Mouse (Mus musculus) cerebellum, adult 11-12 months (tissue): ENCODE results near the gene Slc26a9.

Experiments
- DNase-seq: peaks from one replicate; pipeline ENCODE4 v3.0.0; 2022

Gene Slc26a9

DNA sequence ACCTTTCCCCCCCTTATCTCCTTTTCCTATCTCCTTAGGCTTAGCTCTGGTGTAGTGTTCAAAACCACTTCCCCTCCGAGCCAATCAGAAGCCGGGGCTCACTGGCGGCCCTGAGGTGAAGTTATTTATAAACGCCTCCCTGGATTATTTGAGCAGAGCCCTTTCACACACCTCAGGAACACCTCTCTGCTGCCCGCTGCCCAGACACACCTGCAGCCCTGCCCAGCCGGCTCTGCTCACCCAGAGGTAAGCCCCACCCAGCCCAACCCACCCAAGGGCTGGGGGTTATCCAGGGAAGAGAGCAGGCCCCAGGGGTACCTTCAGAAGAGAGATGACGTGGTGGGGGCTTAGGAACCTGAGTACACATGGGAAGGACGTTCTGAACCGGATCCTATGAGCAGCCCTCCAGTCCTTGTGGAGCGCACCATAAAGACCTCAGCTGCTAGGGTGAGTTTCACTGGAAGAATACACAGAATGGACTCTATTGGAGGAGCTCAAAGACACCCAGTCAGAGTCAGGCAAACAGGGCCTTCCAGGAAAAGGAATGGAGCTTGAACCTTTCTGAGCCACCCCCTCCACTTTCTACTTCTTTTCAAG is at the start of gene Slc26a9:
Slc26a9 (plus strand) TSS at position 155 of the 597 bp plus-strand sequence.
- DNase-seq = no peak

DNA sequence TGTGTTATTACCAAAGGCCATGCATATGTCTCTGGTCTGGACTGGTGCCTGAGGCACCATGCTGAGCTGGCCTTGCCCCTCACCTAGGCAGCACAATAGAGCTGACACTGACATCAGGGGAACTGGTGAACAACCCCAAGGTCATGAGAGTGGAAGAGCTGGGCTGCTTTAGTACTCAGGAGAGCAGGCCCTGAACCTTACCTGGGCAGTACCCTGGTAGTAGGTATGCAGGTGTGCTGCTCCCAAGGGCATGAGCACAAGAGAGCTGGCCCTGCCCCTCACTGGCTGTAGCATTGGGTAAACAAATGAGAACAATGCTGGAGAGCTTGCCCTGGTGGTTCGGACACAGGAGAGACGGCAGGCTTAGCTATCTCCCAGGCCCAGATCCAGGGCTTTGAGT is 48.5 kb upstream of the Slc26a9 start:
- no peak for DNase-seq

DNA sequence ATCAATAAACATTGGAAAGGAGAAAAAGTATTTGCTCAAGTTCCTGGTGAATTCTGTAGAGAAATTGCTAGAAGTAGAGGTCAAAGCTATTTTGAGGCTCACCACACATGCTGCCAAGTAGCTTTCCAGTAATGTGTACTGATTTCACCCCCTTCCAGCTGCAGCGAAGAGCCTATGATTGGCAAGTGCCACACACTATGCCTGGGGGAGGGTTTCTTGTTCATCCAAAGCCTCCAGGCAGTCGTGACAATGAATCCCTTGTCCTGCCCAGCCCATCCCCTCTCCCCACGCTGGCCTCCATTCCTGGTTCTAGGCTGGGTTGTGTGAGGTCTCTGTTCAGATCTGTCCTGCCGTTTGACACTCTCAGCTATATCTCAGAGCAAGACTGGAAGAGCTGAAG is 47.5 kb upstream of the Slc26a9 start:
- DNase-seq = no peak

DNA sequence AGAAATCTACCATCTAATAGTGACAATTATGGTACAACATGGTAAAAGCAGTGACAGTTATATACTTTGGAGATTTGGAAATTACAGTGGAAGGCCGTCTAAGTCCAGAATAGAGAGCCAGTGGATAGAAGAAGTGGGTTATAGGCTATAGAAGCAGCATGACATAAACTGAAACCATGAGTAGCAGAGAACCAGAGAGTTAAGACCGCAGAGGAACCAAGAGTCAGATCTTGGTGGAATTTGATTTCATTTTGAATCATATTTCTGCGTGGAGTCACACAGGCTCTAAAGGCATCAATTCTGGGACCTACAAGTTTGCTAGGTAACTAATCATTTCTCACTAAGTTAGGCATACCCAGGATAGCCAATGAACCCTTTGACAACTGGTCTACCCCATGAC is 45.1 kb upstream of the Slc26a9 start:
- DNase-seq = no peak

DNA sequence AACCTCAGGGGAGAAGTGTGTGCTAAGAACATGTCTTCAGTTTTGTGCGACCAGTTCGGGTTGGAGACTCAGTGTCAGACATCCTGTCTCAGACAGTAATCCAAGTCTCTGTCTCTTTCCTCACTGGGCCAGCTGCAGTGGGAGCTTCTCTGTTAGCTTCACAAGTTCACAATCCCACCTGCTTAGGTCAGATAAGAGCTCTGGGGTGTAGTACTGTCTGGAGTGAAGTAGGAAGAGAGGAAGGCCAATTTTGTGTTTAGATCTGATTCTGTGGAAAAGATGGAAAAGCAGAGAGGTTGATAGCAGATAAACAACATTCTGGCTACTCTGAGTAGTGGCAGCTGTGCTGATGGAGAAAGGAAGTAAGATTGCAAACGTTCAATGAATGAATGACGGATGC is 44.2 kb upstream of the Slc26a9 start:
- DNase-seq = no peak

DNA sequence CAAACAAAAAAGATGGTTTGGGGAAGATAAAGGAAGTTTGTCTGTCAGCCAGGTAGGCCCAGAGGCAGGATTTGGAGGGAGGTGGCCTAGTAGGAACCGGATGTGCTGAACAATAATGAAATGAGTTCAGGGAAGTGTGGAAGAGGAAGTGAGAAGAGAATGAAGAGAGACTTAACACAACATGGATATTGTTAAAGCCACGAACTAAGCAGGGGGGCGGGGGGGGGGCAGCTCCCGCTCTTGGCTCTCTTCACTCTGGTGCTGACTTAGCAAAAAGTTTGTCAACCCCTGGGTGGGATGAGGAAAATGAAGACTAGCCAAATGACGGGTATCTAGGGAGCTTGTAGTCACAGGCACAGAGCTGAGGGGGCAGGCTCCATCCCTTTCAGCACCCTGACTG is 43.4 kb upstream of the Slc26a9 start:
- no peak for DNase-seq

DNA sequence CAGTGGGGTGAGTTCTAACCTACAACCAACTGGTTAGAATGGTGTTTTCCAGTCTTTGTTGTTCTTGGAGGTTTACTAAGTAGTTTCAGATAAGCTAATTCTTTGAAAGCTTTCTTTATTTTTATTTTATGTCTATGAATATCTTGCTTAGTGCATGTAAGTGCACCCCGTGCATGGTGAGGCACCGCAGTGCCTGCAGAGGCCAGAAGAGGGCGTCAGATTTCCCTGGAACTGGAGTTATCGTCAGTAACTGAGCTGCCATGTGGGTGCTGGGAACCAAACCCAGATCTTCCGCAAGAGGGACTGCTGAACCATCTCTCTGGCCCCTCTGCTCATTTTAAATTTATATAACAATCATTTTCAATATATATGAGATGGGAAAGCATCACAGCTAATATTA is 42.4 kb upstream of the Slc26a9 start:
- no peak for DNase-seq

DNA sequence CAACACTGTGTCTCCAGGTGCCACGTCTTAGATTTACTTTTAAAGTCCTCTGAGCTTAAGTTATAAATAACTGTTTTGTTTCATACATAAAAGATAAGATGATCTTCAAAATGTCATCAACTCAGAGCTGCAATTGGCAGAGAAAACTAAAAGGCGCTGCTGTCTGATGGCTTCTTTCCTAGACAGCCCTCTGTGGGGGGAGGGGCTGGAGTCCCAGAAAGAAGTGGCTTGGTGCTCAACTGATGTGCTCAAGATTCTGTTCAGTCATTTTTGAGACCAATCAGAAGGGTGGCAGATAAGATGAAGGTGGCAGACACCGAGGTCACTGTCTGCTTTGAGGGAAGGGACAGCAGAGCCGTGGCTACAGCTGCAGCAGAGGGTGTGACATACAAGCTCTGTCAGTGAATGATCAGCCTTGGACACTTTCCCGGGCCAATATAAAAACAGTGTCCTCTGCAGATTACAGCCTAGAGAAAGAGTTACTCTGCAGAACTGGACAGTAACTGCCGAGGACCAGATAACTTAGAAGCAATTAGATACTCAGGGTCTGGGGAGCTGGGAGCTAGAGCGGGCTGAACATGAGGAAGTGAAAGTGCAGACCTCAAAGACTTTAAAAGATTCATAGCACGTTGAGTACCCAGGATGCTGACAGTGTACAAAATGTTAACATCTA is 41.6 kb upstream of the Slc26a9 start:
- DNase-seq = no peak

DNA sequence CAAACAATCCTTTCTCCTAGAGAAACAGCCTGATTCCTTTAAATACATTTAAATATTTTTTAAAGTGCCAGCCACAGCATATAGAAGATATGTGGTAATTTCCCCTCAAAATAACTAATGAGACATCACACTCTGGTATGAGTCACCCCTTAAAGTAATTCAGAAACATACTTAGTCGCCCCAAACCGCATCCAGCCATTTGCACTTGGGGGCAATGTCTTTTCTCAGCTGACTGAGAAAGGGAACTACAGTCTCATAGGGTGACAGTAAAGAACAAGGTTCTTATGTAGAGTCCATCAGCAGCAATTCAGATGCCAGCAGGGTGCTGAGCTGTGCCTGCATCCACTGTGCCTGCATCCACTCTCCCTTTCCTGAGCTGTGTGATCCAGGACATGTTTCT is 40.3 kb upstream of the Slc26a9 start:
- DNase-seq = no peak

DNA sequence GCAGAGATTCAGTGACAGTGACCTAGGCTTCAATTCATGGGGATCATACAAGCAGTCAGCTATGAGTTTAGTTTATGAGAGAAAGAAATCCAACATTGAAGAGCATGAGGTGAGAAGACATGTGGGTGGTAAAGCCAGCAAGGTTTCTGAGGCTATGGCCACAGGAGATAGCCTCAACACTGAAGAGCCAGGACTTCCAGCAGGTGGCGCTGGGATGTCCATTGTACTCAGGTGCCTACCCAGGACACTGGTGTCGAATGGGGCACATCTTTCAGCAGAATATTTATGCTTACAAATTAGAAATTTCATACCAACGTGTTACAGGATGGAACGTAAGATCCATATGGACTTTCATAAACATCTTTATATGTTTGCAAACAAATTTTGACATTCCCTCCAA is 35.5 kb upstream of the Slc26a9 start:
- DNase-seq = peak; percentile 36

DNA sequence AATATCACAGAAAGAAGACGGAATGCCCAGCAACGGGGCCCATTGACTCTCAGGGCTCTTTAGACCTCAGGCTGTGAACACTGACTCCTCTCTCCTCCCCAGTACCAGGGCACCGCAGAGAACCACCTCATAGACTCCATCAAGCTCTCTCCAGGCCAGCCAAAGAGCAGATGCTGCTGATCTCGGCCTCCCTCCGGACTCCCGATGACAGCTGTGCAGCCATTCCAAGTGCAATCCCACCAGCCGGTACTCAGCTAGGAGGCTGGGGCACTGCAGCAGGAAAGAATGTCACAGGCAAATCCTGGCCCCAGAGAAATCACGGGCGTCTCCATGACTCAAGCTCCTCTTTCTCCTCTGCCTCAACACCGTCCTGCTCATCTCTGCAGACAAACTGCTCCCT is 32.3 kb upstream of the Slc26a9 start:
- no peak for DNase-seq

DNA sequence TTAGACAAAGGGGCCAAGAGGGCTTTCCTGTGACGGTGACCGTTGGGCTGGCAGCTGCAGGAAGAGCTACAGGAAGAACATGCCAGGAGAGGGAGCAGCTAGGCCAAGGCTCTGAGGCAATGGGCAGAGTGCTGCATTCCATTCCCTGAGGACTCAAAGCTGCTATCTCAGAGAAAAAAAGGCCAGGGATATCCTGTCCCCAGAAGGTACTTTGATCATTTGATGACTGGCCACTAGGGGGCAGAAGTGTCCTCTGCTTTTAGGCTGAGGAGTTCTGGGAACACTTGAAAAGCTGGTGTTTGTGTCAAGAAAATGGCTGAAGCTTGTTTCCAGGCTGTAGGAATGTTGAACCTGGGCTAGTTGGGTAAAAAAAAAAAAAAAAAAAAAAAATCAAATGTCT is 31.4 kb upstream of the Slc26a9 start:
- peak; percentile 69 for DNase-seq

DNA sequence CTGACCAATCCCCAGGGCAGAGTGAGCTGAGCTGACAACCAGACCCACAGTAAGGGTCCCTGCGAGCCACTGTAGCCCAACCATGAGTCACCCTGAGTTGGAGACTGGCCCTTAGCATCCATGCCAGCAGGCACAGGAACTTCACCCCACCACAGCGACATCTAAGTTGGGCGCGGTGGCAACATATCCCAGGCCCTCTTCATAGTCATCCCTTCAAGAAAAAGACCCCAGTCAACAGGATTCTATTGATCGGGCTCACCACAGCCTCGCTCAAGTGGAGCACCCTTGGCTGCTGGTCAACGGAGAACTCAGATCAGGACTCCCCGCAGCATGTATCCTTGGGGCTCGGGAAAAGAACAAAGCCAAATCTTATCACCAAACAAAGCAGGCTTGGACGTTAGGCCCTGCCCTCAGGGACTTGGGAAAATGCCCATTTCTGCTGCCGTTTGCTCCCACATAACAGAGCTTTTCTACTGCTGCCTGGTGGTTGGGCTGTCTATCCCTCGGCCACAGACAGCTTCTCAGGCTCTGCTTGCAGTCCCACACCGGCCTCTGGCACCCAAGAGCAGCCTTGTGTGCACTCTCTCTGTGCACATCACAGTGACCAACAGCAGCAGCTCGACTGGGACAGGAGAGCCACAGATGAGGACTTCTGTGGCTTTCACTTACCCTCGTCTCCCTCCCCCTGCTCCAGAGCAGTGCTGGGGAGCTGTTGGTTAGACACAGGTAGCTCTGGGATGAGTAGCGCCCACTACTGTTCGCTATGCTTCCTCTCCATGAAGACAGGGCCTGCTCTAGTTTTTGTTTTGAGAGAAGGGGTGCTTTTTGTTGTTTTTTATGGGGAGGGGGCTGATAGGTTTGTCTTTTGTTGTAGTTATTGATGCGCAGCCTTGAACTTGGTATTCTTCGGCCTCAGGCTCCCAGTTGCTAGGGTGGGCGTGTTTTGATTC is 29.2 kb upstream of the Slc26a9 start:
- DNase-seq = no peak

DNA sequence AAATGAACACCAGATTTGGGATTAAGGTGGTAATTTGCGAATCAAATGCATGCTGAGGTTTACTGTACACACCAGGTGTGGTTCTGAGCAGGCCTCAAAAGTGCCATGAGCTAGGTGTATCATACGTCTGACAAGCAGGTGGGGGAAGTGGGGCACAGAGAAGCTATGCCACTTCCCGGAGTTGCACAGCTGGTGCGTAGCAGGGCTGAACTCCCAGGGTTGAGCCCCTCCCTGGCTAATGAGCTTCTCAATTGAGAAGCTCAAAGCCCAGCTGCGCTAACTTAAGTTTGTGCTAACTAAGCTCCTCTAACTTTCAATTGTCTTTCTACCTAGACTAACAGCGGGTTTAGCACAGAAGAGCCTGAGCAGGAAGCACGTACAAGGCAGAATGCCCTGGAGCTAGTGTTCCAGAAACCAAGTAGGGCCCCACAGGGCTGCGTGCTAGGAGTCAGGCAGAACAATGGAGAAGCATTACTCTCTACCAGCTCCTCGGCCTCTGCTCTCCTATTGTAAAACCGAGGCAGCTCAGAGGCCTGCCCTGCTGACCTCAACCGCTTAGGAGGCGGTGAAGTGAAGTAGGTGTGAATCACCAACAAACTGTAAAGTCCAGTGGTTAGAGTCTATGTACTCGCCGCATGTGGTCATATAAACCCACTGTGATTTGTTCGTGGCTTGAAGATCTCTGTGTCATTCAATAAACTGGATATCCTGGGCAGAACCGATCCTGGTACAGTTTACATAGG is 24.7 kb upstream of the Slc26a9 start:
- no peak for DNase-seq

DNA sequence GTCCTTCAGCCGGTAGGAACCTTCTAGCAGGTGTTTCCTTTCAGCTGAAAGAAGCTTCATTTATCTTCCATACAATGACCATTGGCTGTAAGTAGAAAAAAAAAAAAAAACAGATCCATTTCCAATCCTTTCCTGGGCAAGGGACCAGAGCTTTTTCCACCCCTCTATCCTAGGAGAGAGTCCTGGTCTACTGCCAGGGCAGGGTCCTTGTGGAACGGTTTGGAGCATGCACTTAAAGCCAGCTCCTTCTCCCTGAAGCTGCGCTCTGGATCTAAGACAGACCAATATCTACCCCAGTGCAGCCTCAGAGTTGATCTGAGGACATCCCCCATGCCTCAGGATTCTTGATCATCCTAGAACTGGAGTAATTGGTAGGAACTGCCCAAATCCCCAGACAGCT is 21.8 kb upstream of the Slc26a9 start:
- DNase-seq = no peak

DNA sequence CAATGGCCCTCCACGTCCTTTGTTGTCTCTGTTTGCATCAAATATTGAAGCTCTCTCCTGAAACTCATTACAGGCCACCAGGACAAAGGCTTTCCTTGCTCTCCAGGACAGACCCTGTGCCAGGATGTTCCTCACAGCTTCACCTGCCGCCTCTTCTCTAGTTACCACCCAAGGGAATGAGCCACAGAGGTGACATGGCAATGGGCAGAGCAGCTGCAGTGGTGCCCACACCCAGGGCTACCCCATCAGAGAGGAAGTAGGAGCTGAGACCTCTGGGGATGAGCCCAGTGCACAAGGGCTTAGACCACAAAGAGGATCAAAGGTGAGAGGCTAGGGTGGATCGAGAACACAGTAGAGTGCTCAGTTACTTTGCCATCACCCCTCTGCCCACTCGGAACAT is 20.3 kb upstream of the Slc26a9 start:
- no peak for DNase-seq

DNA sequence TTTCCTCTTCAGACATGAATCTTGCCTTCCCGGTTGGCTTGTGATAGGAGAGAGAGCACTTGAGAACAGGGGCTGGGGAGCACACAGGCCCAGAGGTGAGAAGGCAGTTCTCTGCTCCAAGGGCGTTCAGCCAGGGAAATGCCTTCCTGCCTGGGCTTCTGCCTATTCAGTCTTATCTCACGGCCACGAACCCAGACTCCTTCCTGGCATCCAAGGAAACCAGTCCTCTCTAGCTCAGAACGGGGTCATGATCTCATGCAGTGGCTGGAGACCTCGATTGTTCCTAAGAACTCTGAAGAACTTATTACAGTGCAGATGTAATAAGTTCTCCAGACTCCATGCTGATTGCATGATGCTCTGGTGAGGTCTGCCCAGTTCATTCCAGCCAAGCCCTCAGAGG is 17.2 kb upstream of the Slc26a9 start:
- DNase-seq = no peak

DNA sequence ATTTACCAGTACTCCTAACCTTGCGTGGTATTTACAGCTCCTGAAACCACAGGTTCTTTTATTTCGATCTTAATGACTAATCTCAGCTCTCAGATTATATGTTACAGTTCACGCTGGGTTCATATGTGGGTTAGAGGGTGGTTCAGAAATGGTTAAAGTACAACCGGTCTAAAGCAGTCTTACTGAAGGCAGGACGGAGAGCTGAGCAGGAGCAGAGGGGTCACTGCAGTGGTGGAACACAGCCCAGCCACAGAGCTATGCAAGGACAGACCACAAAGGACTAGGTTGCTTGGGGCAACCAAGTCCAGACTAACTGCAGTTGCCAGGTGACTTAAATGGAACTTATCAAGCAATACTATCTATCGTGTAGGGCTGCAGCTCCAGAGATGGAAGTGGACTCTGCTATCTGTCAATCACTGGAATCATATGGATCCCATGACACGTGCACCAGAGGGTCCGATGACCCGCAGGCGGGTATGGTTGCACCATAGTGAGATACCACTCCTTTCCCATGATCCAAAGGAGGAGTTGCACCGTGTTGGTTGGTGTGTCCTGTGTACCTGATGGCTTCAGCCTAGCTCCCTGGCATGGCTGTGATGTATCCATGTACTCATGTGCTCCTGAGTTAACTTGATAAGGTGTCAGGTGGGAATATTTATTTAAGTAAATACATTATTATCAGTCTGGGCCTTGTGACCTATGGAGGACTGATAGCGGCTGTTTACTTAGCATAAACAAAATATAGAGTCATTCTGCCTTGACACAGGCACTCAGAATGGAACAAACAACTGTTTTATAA is 13.0 kb upstream of the Slc26a9 start:
- no peak for DNase-seq

DNA sequence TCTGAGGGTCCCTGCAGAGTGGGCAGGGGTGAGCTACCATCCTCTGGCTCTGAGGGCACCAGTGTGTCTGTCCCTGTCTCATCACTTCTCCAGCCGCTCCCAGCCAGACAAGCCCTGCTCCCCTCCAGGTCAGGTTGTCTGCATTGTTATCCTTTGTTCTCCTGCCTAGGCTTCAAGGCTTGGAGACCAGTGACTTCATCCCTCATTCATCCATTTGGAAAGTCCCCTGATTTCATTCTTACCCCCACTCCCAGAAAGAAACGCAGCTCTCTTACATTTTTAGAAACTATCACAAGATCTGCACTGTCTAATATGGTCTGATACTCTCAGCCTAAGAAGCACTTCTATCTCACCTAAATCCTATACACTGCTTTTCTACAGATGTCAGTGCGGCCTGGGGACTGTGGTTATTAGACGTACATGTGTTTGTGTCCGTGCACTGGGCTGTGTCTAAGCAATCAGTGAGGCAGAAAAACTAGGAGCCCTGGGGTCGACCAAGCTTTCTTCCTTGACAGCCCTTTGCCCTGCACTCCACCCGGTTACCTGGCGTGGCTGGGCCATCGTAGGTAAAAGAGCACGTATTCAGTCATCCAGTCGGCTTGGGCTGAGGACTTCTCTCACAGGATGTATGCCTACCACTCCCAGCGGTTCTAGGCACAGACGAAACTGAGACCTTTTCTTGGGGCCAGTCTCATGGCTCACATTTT is 10.2 kb upstream of the Slc26a9 start:
- no peak for DNase-seq

DNA sequence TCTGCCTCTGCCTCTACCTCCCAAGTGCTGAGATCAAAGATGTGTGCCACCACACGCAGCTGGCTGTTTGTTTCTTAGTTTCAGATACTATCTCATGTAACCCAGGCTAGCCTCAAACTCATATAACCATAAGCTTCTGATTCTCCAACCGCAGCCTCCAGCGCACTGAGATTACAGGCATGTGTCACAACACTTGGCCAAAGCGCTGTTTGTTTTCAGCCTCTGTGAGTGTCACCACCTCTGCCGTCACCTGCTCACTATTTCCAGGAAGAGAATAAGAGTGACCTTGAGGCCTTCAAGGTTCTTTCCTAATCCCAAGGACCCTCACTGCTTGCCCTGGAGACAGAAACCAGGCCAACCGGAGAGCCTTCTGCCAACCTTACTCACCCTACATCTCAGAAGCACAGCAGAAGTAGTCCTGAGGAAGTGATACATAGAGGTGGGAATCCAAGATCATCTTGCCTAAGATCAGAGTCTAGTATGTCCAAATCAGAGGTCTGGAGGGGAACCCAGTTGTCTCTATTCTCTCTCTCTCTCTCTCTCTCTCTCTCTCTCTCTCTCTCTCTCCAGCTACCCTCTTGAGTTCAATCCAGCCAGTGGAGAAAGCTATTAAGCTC is 9.1 kb upstream of the Slc26a9 start:
- no peak for DNase-seq

DNA sequence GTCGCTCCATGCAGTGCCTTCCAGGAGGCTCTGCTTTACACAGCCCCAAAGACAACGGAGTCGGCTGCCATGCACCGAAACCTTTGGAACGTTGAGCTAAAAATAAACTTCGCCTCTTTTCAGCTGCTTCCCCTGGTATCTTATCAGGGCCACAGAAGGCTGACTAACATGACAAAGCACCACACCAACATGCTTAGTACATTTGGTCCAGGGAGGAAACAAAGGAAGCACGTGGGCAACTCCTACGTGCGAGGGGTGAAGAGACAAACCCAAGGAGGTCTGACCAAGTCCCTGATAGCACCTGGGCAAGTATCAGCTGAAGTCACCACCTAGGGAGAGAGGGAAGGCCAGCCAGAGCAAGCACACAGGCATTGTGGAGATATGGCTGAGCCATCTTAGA is 7.3 kb upstream of the Slc26a9 start:
- DNase-seq = no peak
